Comparison of ENCODE assay signal across 1 mouse cellular context in genomic region chr19:6132171-6132827, GRCm38 (mm10).
TF ChIP-seq lines count a peak whose summit lies in the region.

No protein-coding gene starts in this region.

TF ChIP-seq in MEL, 35 proteins besides CTCF, POLR2A, EP300 and RAD21 (continued from another document):
- TF ChIP-seq POLR2AphosphoS2 (IDR thresholded peaks at IDR 0.05; ENCODE audit: low read length) (no peak), TCF12 (IDR thresholded peaks at IDR 0.05; ENCODE audit: low read depth, low read length) (peak; percentile 93), GABPA (IDR thresholded peaks at IDR 0.05; ENCODE audit: low read depth, low read length) (no peak), JUND (IDR thresholded peaks at IDR 0.05; ENCODE audit: low read depth, low read length) (no peak), MAFK (IDR thresholded peaks at IDR 0.05; ENCODE audit: borderline replicate concordance, low read depth, low read length) (no peak), NRF1 (IDR thresholded peaks at IDR 0.05; ENCODE audit: insufficient read depth, low read depth, low read length, poor library complexity, severe bottlenecking) (no peak), TAL1 (IDR thresholded peaks at IDR 0.05; ENCODE audit: low read length) (peak; percentile 90), MAZ (IDR thresholded peaks at IDR 0.05; ENCODE audit: low read depth, low read length) (0 out of 2 replicates have a peak, but pooled peaks have one; percentile 46)
TF ChIP-seq in MEL: peak in this region for 11.
